Mouse (Mus musculus) G1E (cell line): ENCODE results near the gene Syn3.

ENCODE experiments used
- CTCF ChIP-seq: IDR thresholded peaks from 2 replicates; pipeline ENCODE4 v1.5.1; 2012; ENCODE audit warnings: low read depth, low read length, inconsistent platforms, mixed read lengths
- GATA1 ChIP-seq: IDR thresholded peaks from 2 replicates; pipeline ENCODE4 v1.6.1; 2012; ENCODE audit warnings: borderline replicate concordance, low read length, inconsistent platforms, mixed read lengths
- POLR2AphosphoS5 ChIP-seq: IDR thresholded peaks from 2 replicates; pipeline ENCODE4 v1.6.1; 2012; ENCODE audit warnings: low read depth, low read length, inconsistent platforms; ENCODE audit not compliant: insufficient replicate concordance

DNA sequence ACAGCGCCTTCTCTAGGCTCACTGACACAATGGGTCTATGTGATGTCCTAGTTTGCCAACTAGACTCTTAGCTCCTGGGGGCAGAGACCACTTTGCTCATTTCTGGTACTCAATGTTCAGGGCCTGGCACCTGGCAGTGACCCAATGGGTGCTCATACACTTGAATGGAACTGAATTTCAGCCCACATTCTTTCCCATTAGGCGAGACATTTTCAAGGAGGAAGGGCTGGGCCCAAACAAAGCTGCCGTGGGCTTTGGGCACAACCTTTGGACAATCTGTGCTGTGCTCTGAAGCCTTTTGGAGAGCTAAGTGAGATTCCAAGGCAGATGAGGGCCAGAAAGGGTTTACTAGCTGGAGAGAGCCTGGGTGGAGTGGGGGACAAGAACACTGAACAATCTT lies 239.7 kb downstream of the Syn3 start:
- TF ChIP-seq CTCF = no peak
- no peak for TF ChIP-seq POLR2AphosphoS5
- no peak for TF ChIP-seq GATA1
